Mouse (Mus musculus) lung, postnatal 10 days (tissue): Measurements from ENCODE around the gene Dyrk4.

ENCODE experiments used
- DNase-seq: peaks from one replicate; pipeline ENCODE4 v3.0.0; 2021

The Dyrk4 gene

DNA sequence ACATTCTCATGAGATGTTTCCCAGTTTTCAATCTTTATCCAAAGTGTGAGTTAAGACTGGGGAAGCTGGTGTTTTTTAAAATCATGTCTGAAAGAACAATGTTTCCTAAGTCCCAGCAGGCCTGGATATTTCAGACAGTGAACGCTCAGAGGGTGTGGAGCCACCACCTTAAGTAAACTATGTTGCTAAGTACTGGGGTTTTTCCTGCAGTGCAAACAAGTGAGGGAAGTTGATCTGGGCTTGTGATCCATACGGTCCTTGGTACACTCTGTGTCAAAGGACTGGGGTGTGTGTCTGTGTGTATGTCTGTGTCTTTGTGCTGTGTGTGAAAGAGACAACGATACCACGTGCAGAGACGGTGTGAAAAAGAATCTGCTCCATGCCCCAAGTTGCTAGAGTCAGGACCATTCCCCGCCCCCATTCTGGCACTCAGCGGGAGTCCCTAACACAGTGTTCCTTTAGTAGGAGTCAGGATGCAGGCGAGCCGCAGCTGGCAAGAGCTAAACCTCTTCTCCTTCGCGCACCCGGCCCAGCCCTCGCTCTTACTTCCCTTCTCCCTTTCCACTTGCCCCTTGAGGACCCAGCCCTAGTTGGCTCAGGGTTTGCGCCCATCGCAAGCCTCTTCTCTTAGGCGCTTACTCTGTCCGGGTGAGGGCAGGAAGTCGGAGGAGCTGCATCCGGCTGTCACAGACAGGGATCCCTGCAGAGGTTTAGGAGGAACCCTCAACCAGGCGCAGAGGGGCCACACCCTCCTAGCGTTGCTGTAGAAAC, at the start of gene Dyrk4:
Gene Dyrk4 (minus strand): TSS at position 729 of the 771 bp plus-strand sequence.
- peak; percentile 56 for DNase-seq

DNA sequence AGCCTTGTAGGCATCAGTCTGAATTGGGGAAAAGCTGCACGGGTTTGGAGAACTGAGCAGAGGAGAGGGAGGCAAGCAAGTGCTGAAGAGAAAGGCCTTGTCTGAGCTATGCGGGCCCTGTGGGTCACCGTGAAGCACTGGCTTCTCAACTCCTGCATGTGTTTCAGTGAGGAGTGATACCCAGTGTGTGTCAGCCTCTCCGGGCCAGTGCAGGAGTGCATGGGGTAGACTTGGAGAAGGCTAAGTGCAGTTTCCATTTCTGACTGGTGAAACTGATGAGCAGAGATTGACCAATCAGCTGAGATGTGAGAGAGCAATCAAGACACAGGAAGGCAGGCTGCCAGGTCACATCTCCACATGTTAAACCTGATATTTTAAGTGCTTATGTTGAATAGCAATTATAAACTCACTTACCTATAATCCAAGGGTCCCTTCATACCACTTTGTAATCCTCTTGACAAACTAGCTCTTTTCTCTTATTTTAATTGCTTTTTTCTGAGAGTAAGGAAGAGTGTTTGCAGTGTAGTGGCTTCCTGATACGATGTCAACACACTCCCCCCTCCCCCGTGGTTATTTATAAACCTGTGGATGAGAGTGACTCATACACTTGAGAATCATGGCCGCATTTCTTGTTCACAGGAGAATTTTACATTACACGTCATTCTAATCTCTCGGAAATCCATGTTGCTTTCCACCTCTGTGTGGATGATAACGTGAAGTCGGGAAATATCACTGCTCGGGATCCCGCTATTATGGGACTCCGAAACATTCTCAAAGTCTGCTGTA, 44.8 kb upstream of the Dyrk4 start:
- DNase-seq = no peak

DNA sequence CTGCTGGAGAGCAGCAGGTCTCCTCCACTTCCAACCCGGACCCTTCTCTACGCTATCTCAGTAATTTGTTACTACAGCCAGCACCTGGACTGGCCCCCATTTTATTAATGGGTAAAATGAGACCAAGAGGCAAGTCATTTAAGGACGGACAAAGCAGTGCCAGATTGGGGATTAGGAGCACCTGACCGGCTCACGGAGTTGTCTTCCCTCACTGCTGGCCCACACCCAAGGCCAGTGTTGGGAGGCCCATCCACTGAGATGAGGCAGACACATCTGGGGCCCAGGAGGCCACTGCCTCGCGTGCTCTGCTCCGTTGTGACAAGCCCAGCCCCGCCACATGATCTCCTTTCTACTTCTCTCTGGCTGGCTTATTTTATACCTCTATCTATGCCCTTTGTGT, 41.8 kb upstream of the Dyrk4 start:
- no peak for DNase-seq

DNA sequence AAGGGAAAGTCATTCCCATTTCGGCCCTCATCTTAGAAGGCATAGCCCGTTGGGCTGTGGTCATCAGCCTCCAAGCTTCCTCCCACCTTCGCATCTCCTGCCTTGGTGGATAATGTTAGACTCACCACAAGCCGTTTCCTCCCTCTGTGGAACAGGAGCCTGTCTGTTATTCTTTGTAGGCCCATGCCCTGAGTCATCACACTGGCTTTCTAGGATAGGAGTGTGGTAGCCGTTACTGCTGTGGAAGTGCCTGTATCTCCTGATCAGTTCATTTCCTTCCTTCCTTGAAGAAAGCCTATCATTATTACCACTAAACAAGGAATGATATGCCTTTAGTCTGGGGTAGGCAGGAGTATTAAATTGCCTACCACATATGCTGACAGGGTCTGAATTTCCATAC, 41.1 kb upstream of the Dyrk4 start:
- no peak for DNase-seq

DNA sequence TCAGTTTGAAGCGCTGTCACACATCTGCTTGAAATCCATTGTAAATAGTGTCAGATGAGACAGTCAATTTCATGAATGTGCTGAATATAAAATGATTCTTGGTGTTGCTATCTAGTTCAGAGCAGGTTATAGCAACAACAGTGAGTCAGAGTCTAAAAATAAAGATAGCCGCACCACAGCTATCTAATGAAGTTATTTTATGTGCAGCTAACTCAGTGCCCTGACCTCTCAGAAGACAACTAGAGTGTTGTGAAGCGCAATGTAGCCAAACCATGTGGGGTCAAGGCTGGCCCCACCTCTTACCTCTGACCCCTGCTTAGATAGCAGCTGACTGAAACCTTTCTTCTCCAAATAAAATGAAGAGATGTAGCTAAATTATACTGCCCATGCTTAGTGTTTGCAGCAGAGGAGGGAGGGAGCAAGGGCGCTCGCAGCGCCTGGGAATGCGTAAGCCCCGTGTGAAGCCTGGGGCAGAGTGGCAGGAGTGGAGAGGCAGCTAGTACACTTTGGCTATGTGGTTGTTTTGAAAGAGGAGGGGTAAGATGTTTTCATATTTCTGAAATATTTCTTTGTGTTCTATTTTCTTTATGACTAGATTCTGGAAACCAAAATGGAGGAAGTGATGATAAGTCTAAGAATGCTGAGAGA, 39.9 kb upstream of the Dyrk4 start:
- no peak for DNase-seq

DNA sequence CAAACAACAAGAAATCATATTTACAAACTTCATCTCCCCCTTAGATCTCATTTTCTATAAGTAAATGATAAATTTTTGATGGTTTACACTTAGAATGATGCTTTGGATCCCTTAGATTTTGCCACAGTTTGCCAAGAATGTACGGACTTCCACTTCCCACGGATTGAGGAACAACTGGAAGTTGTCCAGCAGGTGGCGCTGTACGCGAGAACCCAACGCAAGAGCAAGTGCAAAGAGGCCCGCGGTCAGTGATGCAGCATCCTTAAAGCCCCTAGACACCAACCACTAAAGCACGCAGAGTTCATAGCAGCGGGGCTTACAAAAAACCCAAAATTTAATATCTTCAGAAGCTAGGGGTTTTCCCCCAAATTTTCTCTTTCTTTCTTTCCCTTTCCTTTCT, 34.1 kb upstream of the Dyrk4 start:
- DNase-seq = peak; percentile 84

DNA sequence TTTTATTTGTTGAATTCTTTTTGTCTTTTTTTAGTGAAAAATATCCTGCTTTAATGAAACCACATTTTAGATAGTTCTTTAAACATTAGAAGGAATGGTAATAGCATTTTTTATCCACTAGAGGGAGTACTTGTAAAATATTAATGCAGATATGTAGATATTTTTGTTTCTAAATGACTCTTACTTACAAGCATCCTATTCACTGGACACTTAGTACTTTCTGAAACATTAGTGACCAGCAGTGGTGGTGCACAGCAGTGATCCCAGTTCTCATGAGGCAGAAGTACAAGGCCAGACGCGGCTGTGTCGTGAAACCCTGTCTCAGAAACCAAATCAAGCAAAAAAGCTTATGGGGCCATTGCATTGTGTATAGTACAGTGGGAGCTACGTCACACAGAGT, 26.7 kb upstream of the Dyrk4 start:
- DNase-seq = no peak

DNA sequence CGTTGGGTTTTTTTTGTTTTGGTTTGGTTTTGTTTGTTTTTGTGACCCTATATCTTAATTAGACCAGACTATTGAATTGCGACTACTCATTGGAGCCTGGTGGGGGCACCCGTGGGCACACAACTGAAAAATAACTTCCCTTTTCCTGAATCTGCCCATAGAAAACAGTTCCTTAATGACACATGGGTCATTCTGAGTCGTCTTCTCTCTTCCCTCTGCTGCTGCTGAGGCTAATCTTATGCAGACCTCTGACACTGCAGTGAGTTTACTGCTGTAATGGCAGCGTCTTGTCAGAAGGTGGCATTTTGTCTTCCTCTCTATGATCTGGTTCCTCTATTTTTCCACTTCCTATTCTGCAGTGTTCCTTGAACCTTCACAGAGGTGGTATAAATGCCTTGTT, 18.8 kb upstream of the Dyrk4 start:
- peak; percentile 4 for DNase-seq

DNA sequence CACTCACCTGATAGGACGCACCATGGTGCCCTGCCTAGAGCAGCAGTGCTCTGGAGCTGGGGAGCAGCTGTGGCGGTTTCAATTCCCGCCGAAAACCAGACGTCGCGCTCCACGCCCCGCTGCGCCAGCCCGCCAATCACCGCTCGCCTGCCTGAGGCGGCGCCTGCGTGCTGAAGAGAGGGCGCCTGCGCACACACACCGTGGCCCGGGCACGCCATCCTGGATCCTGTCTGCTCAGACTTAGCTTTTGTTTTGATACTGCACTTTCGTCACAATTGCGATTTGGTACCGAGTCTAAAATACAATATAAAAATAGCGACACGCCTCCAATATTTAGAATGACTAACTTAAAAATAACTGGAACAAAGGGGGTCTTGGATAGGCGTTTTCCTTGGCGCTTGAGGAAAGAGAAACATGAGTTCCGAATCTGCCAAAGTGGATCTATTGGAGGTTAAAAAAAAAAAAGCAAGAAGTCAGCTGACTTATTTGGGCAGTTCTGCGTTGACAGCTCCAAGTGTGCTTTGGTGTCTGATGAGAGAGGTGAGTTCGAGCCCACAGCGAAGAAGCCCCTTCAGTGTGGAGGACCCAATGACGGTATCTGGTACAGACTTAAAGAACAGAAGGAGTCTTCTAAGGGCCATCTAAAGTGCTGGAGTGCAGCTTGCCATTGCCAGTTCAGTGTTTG, 18.0 kb upstream of the Dyrk4 start, which contains the start of the genes Rad51ap1 and D6Wsu163e:
Gene Rad51ap1 (minus strand): TSS at position 101 of the 685 bp plus-strand sequence.
Gene D6Wsu163e (plus strand): TSS at position 476 of the 685 bp plus-strand sequence.
- peak; percentile 96 for DNase-seq

DNA sequence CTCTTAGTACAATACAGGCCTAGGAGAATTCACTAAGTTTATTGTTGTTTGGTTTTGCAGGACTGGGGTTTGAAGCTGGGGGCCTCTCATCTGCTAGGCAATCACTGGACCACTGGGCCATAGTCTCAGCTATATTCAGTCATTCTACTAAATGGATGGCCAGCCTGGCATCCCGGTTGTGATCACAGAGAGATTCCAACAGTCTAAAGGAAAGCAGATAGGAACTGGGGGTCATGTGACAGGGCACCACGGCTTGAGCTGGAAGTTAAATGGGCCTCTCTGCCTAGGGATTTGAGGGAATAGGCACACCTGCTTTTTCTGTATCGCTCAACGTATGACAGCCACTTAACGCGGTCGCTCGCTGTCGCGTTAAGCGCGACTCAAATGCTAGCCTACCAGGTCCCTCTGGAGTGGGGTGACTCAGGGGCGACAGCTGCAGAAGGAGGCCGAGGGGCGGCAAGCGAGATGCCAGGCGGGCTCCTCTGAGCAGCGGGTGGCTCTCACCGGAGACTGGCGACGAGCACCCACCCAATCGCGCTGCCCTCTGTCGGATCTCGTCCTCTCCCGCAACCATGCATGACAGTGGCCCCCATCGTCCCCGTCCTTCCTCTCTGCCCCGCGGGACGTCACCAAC, 17.3 kb upstream of the Dyrk4 start:
- DNase-seq = no peak

DNA sequence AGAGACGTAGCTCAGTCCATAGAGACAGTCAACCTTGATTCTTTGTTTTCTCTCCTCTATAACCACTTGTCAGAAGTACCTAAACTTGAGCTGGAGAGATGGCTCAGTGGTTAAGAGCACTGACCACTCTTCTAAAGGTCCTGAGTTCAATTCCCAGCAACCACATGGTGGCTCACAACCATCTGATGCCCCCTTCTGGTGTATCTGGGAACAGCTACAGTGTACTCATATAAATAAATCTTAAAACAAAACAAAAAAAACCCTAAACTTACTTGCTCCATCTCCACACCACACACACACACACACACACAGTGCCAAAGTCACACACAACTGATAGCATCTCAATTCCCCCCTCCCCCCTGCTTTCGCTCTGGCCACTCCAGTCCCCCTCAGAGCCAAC, 16.4 kb upstream of the Dyrk4 start:
- DNase-seq = no peak

DNA sequence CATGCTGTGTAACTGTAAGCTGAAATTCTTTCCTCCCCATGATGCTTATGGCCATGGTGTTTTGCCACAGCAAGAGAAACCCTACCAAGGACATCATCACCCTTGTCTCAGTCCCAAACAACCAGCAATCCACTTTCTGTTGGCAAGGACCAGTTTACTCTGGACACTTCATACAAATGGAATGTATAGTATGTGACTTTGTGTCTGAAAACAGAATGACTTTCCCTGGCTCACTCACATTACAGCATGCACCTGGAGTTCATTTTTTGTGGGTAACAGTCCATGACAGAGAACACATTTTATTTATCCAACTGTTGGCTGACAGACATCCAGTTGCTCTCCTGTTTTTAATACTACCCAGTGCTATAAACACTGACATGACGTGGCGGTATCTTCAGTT, 11.3 kb upstream of the Dyrk4 start:
- DNase-seq = no peak

DNA sequence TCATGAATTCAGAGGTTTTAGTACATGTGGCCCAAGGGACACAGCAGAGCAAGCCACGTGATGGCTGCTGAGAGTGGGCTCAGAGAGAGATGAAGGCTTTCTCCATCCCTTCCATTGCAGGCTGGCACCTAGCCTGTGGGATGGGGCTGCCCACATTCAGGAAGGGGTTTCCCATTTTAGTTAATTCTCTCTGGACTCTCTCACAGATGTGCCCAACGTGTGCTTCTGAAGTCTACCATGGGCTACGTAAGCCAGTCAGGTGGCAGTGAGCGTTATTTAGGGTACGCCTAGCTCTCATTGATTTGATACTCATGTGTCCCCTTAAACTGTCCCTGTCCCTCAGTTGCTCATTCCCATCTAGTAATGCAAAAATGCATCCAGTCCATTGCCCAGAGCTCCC, 6.7 kb downstream of the Dyrk4 start:
- DNase-seq = no peak

DNA sequence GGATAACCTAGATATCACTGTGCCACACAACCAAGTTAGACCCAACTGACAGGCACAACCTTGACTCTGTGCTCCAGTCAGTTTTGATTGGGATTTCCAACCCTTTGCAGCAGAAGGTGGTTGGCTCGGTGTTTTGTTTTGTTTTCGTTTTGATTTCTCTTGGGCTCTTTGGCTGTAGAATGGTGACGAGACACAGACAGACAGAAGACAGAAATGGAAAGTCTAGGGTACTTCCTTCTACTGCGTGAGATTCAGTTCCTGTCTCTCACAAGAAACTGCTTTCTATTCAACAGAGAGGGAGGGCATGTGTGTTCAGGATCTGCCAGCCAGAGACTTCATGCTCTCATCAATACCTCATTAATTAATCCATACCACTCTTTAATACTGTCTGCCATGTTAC, 10.9 kb downstream of the Dyrk4 start:
- DNase-seq = no peak

DNA sequence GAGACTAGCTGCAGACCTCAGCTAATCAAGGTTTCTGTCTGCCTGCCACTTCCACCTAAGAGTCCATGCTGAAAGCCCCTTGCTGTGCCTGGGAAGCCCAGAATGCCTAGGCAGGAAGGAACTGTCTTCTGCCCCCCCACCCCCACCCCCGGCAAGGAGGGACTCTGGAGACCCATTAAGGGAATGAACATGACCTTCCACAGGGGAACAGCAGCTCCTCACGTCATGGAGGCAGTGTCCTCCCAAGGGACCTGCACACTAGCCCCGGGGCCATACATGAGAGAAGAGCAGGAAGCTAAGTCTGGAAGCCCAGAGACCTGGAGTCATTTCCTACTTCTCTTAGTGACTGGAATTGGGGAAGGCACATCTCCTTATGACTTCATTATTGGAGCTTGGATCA, 13.8 kb downstream of the Dyrk4 start:
- DNase-seq = no peak

DNA sequence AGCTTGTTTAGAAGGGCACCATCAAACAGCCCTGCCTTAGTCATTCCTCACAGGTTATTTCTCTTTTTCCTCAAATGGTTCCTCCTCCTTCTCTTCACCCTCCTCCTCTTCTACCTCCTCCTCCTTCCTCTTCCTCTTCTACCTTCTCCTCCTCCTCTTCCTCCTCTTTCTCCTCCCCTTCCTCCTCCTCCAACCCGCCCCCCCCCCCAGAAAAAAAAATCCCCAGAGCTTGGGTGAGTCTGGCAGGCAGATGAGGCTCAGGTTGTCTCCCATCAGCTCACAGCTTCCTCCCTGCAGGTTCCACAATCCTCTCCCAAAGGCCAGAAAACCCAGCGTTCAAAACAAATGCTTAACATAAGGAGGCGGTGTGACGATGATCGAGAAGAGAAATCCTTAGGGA, 14.3 kb downstream of the Dyrk4 start:
- DNase-seq = no peak

DNA sequence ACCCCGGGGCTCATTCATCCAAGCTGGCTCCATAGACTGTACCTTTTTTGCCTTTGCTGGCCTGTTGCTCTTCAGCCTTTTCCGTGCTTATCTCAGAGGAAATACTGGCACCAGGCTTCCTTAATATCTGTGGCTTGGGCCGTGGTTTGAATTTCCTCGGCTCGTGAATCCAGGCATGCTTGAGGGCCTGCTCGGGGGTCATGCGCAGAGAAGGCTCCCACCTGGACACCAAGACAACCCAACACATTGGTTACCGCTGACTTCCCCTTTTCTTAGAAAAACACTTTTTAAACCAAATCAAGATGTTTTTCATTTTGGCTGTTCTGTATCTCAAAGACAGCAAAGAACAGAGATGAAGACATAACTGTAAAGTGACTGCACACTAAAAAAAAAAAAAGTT, 44.5 kb downstream of the Dyrk4 start:
- DNase-seq = no peak

DNA sequence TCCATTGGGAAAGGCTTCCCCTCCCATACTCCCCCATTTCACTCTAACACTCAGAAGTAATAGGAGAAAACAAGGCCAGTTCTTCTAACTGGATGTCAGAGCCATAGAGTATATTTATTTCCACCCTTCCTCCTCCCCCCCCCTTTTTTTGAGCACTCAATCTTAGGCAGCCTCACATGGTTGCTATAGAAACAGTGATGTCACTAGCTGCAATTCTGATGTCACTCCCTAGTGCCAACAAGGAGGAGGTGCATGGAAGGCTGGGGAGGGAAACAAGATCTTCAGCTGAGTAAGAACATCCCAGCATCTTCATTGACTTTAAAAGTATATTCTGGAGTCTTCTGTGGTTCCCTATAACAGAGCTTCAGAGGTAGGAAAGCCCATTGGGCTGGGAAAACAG, 68.8 kb downstream of the Dyrk4 start, which contains the start of gene Akap3:
Gene Akap3 (plus strand): TSS at position 218 of the 400 bp plus-strand sequence.
- DNase-seq = no peak

DNA sequence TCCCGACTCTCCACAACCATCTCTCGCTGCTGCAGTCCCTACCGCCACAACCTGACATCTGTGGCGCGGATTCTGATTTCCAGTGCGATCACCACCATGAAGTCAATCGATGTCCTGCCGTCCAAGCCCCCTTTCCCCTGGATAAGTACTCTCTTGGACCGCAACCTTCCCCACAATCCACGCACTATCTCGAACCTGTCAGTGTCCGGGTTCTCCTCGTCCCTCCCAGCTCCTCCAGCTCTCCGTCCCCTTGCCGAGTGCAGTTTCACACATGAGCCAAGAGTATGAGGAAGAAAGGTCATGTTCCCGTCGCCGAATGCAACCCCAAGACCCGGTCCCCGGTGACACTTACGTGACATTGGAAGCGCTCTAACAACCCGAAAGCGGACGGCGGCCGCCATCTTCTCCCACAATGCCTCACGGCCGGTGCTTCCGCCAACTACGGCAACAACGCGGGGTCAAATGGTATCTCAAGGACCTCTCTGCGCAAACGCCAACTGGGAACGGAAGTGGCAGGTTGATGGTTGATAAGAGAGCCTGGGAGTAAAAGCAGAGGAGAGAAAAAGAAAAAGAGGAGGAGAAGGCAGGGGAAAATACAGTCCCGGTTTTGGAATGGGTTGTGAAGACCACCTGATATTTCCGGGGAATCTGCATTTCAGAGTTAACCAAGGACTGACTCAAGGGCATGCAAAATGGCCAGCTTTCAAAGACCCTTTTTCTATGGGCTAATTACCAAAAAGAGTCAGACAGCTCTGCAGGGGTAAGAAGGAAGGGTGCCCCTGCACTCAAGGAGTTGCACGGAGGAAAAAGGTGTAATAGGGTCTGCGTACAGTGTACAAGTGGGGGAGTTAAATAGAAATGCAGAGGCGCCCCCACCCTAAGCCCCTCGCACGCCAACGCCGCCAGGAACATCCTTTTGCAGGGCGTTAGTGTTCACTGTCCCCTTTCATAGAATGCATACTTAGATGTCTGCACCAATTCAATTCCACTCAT, 72.6 kb downstream of the Dyrk4 start, which contains the start of gene Ndufa9:
Gene Ndufa9 (minus strand): TSS at position 425 of the 993 bp plus-strand sequence.
- DNase-seq = peak; percentile 97

DNA sequence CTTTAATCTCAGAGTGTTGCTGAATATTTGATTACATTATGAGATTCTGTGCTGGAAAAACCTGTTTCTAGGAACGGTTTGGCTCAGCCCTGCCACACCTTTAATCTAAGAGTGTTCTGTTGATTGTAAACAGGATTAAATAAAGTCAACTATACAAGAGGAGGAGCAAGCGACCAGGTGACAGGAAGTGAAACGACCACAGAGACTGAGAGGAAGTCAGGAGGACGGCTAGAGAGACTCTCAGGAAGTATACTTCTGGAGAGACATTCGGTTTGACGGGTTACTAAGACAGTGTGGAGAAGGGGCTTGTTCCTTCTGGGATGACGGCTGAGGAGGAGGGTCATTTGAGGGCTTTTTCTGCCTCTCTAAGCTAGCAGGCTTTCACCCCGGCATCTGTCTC, 85.0 kb downstream of the Dyrk4 start:
- DNase-seq = no peak
